Mouse (Mus musculus) E14TG2a.4 (cell line): ENCODE measurements around the gene Apba2.

Experiments
- CTCF ChIP-seq: conservative IDR thresholded peaks from 2 replicates; pipeline ENCODE4 v1.5.1; 2014; ENCODE audit warnings: low read length
- POU5F1 ChIP-seq: IDR thresholded peaks from 2 replicates; pipeline ENCODE4 v1.6.1; 2014; ENCODE audit warnings: low read length, borderline replicate concordance

DNA sequence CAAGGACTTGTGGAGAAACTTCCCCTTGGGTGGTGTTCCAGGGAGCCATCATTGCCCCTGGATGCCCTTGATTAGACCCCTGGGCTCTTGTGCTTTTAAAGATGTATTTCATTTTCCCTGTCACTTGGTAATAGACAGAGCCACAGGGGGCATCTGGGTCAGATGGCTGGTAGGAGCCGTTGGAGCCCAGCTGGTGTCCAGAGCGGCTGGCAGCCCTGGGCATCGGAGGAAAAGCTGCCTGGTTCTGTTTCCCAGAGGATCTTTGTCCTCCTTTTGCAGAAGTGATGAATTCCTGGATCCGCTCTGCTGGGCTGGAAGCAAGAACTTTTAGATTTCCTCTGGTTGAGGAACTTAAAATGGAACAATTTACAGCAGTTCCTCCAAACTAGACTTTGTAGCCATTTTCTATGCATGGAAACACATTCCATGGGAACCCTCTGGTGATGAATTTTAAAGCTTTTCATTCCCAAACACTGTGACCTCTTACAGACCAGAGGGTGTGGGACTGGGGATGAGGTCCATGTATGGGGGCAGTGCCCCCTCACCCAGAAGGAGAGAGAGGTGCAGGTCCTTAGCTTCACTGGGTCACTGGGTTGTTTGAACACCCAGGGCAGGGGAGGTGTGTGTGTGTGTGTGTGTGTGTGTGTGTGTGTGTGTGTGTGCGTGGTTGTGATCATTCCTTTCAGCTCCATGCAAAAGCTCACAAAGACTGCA lies 20.3 kb downstream of the Apba2 start:
- TF ChIP-seq CTCF (no peak), POU5F1 (no peak)
